Mouse (Mus musculus) spleen, adult 2 months (tissue): ENCODE data around the gene Ankrd53.

Experiments used
- CTCF ChIP-seq: fragments of 200-500 bp; IDR thresholded peaks from 2 replicates; pipeline ENCODE4 v1.5.1; 2011; ENCODE audit warnings: mild to moderate bottlenecking, inconsistent platforms; ENCODE audit not compliant: insufficient read depth, insufficient read length, insufficient replicate concordance; ENCODE audit errors: extremely low read depth
- POLR2A ChIP-seq: fragments of 200-500 bp; IDR thresholded peaks from 2 replicates; pipeline ENCODE4 v1.6.1; 2011; ENCODE audit warnings: low read depth, low read length, inconsistent platforms

DNA sequence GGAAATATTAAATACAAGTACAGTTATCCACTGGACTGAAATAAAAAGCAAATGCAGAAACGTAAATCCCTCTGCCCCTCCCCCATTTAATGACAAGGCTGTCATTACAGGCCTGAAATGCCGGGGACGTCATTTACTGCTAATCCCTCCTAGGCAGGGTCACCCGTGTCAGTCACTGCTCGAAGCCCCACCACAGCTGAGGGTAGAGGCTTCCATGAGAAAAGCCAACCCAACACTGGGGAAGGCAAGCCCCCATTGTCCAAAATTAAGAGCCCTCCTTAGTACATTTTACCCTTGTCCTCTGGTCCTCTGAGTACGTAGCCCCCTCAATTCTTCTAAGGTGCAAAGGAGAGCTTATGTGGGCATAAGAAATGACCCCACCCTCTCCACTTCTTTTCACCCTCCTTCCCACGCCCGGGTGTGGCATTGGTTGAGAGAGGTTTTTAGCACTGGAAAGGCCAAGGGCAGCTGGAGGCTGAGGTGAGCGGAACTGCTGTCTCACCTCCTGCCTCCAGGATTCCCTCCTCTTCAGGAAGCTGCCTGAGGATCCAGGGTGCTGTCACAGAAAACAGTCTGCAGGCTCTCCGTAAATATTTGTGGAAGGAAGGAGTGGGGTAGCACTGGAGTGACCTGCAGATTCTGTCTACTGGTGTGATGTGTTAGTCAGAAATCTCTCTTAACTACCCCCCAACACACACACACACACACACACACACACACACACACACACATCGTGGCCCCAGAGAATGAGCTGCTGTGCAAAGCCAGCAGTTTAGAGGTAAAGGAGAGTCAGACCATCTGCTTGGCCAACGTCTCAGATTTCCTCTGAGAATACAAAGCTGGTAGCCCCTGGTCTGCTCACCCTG is 48.9 kb upstream of the Ankrd53 start:
- TF ChIP-seq POLR2A (no peak), CTCF (no peak)
